Mouse (Mus musculus): Measurements from ENCODE around the gene Hs2st1. TPM values are rescaled to one million over a fixed set of nuclear protein-coding genes. Genes with fewer than 3 reads are reported as not detected.

Hs2st1 gene
- polyA plus RNA-seq, 1 experiment from 2014 or later, result 1.6 TPM

DNA sequence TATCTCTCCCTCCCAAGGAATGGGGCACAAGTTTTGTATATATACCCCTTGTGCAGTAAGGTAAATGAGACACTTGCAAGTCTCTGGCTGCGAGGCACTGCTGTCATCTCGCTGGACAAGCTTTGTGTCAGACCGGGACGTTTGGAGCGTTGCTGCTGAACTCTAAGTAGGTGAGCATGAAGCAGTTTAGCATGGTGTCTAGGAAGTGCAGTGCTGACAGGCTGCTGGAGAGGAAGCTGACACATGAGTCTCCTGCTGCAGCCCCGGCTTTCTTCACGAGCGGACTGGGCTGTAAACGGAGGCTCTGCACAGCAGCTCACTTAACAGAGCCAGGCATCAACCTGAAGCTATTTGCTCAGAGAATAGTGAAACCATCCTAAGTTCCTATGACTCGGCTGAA, 107.3 kb downstream of the Hs2st1 start:
- ATAC-seq (ENCODE audit: low read depth), result no peak
- Histone ChIP-seq H3K27ac (ENCODE audit: low read length) (no peak overlapping the region), H3K4me1 (ENCODE audit: control insufficient read depth, low read depth, low read length) (no peaks in the 10 kb centered on the region), H3K9ac (ENCODE audit: low read depth, low read length) (no peak overlapping the region), H3K27me3 (ENCODE audit: control insufficient read depth, insufficient read depth, low read depth, low read length) (no peaks in the 10 kb centered on the region), H3K4me2 (ENCODE audit: low read depth, low read length) (no peak overlapping the region), H3K36me3 (ENCODE audit: control insufficient read depth, insufficient read depth) (no peaks in the 10 kb centered on the region), H3K4me3 (ENCODE audit: low read depth, low read length) (no peak overlapping the region), H3K9me3 (replicated peaks; ENCODE audit: control insufficient read depth, low read length) (no peaks in the 10 kb centered on the region)
- WGBS (ENCODE audit: insufficient replicate concordance), result 83% methylated on average over 10 of the region's 10 CpGs

DNA sequence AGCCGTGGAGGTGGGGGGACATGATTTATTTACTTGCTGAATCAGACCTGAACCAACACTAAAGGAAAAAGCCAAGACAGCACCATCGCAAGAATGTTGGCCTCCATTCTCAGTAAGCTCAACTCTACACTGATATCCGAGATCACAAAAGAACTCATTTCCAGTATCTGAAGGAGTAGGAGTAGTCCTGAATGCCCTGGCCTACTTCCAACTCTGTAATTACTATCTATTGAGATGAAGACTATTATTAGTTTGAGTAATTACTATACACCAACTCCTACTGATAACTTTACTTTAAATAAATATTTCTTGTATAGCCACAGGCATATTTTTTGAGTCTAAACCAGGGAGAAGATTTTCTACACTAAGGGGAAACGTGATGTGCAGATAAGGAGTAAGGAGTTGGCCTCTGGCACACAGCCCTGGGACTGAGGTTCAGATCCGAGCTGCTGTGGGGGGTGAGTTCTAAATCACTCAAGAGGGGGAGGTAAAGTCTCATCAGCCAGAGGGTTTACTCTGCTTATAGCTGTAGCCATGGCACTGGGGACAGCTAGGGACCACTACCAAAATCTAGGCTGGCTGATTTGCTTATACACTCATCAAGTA, 109.7 kb downstream of the Hs2st1 start:
- Histone ChIP-seq H3K9me3 (replicated peaks; ENCODE audit: control insufficient read depth, low read length) (no peaks in the 10 kb centered on the region), H3K27me3 (ENCODE audit: control insufficient read depth, insufficient read depth, low read depth, low read length) (no peaks in the 10 kb centered on the region), H3K4me2 (ENCODE audit: low read depth, low read length) (no peak overlapping the region), H3K4me3 (ENCODE audit: low read depth, low read length) (no peak overlapping the region), H3K9ac (ENCODE audit: low read depth, low read length) (no peak overlapping the region), H3K27ac (ENCODE audit: low read length) (no peak overlapping the region), H3K4me1 (ENCODE audit: control insufficient read depth, low read depth, low read length) (no peaks in the 10 kb centered on the region), H3K36me3 (ENCODE audit: control insufficient read depth, insufficient read depth) (no peaks in the 10 kb centered on the region)
- WGBS (ENCODE audit: insufficient replicate concordance), result 58% methylated on average over 5 of the region's 5 CpGs
- no peak for ATAC-seq (ENCODE audit: low read depth)

DNA sequence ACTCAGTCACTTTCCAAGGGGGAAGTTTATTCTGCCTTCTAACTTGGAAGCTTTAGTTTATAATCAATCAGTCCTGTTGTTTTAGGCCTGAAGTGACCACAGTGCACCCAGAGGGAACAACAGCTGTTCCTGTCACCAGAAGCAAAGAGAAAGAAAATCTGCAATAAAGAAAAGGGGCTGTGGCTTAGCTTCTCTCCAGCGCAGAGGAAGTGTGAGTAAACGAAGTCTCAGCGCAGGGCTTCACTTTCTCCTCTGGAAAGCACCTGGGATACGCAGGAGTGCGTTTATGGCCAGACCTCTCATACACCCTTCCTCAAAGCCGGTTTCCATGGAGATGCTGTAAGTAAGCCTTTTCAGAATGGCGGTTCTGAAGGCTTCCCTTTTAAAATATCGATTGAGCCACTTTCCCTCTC, 110.7 kb downstream of the Hs2st1 start:
- H3K9ac ChIP-seq (ENCODE audit: low read depth, low read length), result no peak overlapping the region
- no peak overlapping the region for H3K4me2 ChIP-seq (ENCODE audit: low read depth, low read length)
- H3K36me3 ChIP-seq (ENCODE audit: control insufficient read depth, insufficient read depth), result no peaks in the 10 kb centered on the region
- H3K4me3 ChIP-seq (ENCODE audit: low read depth, low read length), result no peak overlapping the region
- H3K27ac ChIP-seq (ENCODE audit: low read length), result no peak overlapping the region
- WGBS (ENCODE audit: insufficient replicate concordance), result 75% methylated on average over 8 of the region's 8 CpGs
- no peaks in the 10 kb centered on the region for H3K9me3 ChIP-seq (replicated peaks; ENCODE audit: control insufficient read depth, low read length)
- no peaks in the 10 kb centered on the region for H3K4me1 ChIP-seq (ENCODE audit: control insufficient read depth, low read depth, low read length)
- no peak for ATAC-seq (ENCODE audit: low read depth)
- H3K27me3 ChIP-seq (ENCODE audit: control insufficient read depth, insufficient read depth, low read depth, low read length), result no peaks in the 10 kb centered on the region

GRCm38 (mm10) chr3:144453701-144454430, 116.1 kb downstream of the Hs2st1 start:
- Histone ChIP-seq H3K27me3 (ENCODE audit: control insufficient read depth, insufficient read depth, low read depth, low read length) (no peaks in the 10 kb centered on the region), H3K4me2 (ENCODE audit: low read depth, low read length) (no peak overlapping the region), H3K4me3 (ENCODE audit: low read depth, low read length) (no peak overlapping the region), H3K9ac (ENCODE audit: low read depth, low read length) (no peak overlapping the region), H3K4me1 (ENCODE audit: control insufficient read depth, low read depth, low read length) (no peaks in the 10 kb centered on the region), H3K9me3 (replicated peaks; ENCODE audit: control insufficient read depth, low read length) (no peaks in the 10 kb centered on the region), H3K27ac (ENCODE audit: low read length) (no peak overlapping the region), H3K36me3 (ENCODE audit: control insufficient read depth, insufficient read depth) (no peaks in the 10 kb centered on the region)
- ATAC-seq (ENCODE audit: low read depth), result peak; percentile 68
- 54% methylated on average over 19 of the region's 19 CpGs for WGBS (ENCODE audit: insufficient replicate concordance)

DNA sequence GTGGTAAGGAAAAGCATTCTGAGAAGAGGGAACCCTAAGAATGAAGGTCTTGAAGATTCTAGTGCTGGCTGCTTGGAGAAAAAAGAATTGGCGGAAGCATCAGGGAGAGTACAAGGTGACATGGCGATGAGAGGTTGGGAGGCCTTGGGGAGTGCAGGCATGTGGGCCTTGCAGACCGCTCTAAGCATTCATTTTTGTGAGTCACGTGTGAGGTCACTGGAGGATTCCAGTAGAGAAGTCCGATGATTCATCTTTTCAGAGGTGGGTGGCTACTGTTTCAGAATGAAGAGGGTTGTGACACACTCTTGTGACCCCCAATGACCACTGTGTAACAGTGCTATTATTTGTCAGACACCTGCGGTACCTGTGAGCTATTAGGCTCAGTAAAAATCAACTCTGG, 121.0 kb downstream of the Hs2st1 start:
- 84% methylated on average over 6 of the region's 6 CpGs for WGBS (ENCODE audit: insufficient replicate concordance)
- Histone ChIP-seq H3K4me2 (ENCODE audit: low read depth, low read length) (no peak overlapping the region), H3K27me3 (ENCODE audit: control insufficient read depth, insufficient read depth, low read depth, low read length) (no peaks in the 10 kb centered on the region), H3K4me1 (ENCODE audit: control insufficient read depth, low read depth, low read length) (peaks cover 9% of the 10 kb centered on the region; the same call in 1 of the 2 replicates), H3K36me3 (ENCODE audit: control insufficient read depth, insufficient read depth) (no peaks in the 10 kb centered on the region), H3K4me3 (ENCODE audit: low read depth, low read length) (no peak overlapping the region), H3K27ac (ENCODE audit: low read length) (no peak overlapping the region), H3K9me3 (replicated peaks; ENCODE audit: control insufficient read depth, low read length) (no peaks in the 10 kb centered on the region), H3K9ac (ENCODE audit: low read depth, low read length) (no peak overlapping the region)
- no peak for ATAC-seq (ENCODE audit: low read depth)

DNA sequence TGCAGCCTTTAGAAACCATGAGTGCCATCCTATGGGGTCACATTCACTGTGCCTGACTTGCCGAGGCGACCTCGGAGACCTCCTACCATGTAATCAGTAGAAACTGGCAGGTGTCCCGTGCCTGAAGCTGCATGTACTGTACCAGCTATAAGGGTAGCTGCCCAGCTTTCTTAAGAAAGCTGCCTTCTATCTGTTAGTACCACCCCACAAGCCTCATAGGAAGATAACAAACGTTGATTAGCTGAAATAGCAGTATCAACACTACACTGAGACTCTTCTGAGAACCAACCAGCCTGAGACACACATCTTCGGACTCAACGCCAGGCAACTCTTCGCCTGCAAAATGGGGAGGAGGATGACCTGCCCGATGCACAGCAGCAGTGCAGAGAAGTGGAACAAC, 122.1 kb downstream of the Hs2st1 start:
- H3K4me3 ChIP-seq (ENCODE audit: low read depth, low read length), result no peak overlapping the region
- no peaks in the 10 kb centered on the region for H3K36me3 ChIP-seq (ENCODE audit: control insufficient read depth, insufficient read depth)
- 27% methylated on average over 9 of the region's 9 CpGs for WGBS (ENCODE audit: insufficient replicate concordance)
- H3K9me3 ChIP-seq (replicated peaks; ENCODE audit: control insufficient read depth, low read length), result no peaks in the 10 kb centered on the region
- H3K4me1 ChIP-seq (ENCODE audit: control insufficient read depth, low read depth, low read length), result peaks cover 9% of the 10 kb centered on the region; the same call in 1 of the 2 replicates
- H3K27me3 ChIP-seq (ENCODE audit: control insufficient read depth, insufficient read depth, low read depth, low read length), result no peaks in the 10 kb centered on the region
- no peak overlapping the region for H3K27ac ChIP-seq (ENCODE audit: low read length)
- peak; percentile 79 for ATAC-seq (ENCODE audit: low read depth)
- no peak overlapping the region for H3K9ac ChIP-seq (ENCODE audit: low read depth, low read length)
- H3K4me2 ChIP-seq (ENCODE audit: low read depth, low read length), result no peak overlapping the region

DNA sequence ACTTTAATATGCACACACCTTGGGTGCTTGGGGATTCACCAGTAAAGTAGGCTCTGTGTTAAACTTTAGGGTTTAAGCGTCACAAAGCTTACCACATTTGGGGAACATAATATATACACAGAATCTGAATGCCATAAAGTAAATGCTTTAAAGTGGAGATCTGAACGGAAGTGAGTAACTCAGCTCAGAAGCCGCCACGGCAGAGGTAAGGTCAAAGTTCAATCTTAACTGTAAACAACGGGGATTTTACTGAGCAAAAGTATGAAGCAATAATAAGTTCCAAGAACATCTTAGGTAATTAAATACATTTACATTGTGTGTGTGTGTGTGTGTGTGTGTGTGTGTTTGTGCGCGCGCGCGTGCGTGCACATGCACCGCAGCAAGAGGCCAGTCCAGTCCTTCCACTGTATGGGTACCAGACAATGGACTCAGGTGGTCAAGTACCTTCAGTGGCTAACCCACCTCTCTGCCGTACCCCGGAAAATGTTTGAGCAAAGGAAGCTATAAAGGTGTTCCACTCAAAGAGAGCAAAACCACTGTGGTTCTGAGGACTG, 123.8 kb downstream of the Hs2st1 start:
- WGBS (ENCODE audit: insufficient replicate concordance), result 82% methylated on average over 14 of the region's 14 CpGs
- peak; percentile 50; the same call in 1 of the 2 replicates for ATAC-seq (ENCODE audit: low read depth)

DNA sequence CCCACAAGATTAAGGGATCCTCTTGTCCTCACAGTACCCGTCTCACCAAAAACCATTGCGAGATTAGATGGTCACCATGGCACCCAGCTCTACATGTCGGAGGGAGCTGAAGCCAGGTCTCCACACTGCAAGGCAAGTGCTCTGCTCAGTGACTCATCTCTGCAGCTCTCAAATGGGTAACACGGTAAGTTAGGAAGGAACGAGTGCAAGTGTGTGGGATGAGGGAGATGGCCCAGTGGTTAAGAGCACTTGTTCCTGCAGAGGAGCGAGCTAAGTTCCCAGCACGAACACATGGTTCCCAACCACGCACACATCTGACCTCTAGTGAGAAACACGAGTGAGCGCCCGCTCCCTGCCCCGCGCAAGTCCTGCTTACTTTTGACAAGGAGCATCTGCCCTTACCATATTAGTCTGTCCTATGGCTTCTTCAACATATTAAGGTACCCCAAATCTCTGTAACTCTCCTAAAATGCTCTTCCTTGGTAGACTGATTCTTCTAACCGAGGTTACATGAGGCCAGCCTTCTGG, 132.0 kb downstream of the Hs2st1 start:
- 78% methylated on average over 14 of the region's 14 CpGs for WGBS (ENCODE audit: insufficient replicate concordance)
- Histone ChIP-seq H3K27me3 (ENCODE audit: control insufficient read depth, insufficient read depth, low read depth, low read length) (no peaks in the 10 kb centered on the region), H3K9me3 (replicated peaks; ENCODE audit: control insufficient read depth, low read length) (no peaks in the 10 kb centered on the region), H3K4me1 (ENCODE audit: control insufficient read depth, low read depth, low read length) (no peaks in the 10 kb centered on the region), H3K4me3 (ENCODE audit: low read depth, low read length) (no peak overlapping the region), H3K36me3 (ENCODE audit: control insufficient read depth, insufficient read depth) (peaks cover 4% of the 10 kb centered on the region; the same call in 1 of the 2 replicates), H3K9ac (ENCODE audit: low read depth, low read length) (no peak overlapping the region), H3K4me2 (ENCODE audit: low read depth, low read length) (no peak overlapping the region), H3K27ac (ENCODE audit: low read length) (no peak overlapping the region)
- ATAC-seq (ENCODE audit: low read depth), result no peak

More for the DNA sequence above, 123.8 kb downstream of the Hs2st1 start:
- H3K4me3 ChIP-seq (ENCODE audit: low read depth, low read length), result no peak overlapping the region
- H3K9ac ChIP-seq (ENCODE audit: low read depth, low read length), result no peak overlapping the region
- H3K27ac ChIP-seq (ENCODE audit: low read length), result no peak overlapping the region
- H3K27me3 ChIP-seq (ENCODE audit: control insufficient read depth, insufficient read depth, low read depth, low read length), result no peaks in the 10 kb centered on the region
- no peak overlapping the region for H3K4me2 ChIP-seq (ENCODE audit: low read depth, low read length)
- H3K36me3 ChIP-seq (ENCODE audit: control insufficient read depth, insufficient read depth), result no peaks in the 10 kb centered on the region
- peaks cover 9% of the 10 kb centered on the region; the same call in 1 of the 2 replicates for H3K4me1 ChIP-seq (ENCODE audit: control insufficient read depth, low read depth, low read length)
- H3K9me3 ChIP-seq (replicated peaks; ENCODE audit: control insufficient read depth, low read length), result no peaks in the 10 kb centered on the region

- H3K27me3 ChIP-seq (ENCODE audit: control insufficient read depth, insufficient read depth, low read depth, low read length), result no peaks in the 10 kb centered on the region
- H3K4me2 ChIP-seq (ENCODE audit: low read depth, low read length), result no peak overlapping the region
- no peak for ATAC-seq (ENCODE audit: low read depth)
- no peak overlapping the region for H3K27ac ChIP-seq (ENCODE audit: low read length)
- H3K36me3 ChIP-seq (ENCODE audit: control insufficient read depth, insufficient read depth), result peaks cover 4% of the 10 kb centered on the region; the same call in 1 of the 2 replicates
- WGBS (ENCODE audit: insufficient replicate concordance), result 77% methylated on average over 3 of the region's 3 CpGs
- no peaks in the 10 kb centered on the region for H3K4me1 ChIP-seq (ENCODE audit: control insufficient read depth, low read depth, low read length)
- no peak overlapping the region for H3K9ac ChIP-seq (ENCODE audit: low read depth, low read length)
- no peak overlapping the region for H3K4me3 ChIP-seq (ENCODE audit: low read depth, low read length)
- H3K9me3 ChIP-seq (replicated peaks; ENCODE audit: control insufficient read depth, low read length), result no peaks in the 10 kb centered on the region
Measured at GRCm38 (mm10) chr3:144436076-144436475, 133.9 kb downstream of the Hs2st1 start.

Data from liver, embryonic 16.5 days (tissue).